Mouse (Mus musculus) frontal cortex, postnatal 14 days (tissue): ENCODE data around the gene Ppm1h.

Experiments used
- DNase-seq, 2 experiments: peaks; one replicate each; pipeline ENCODE4 v3.0.0; 2022; ENCODE audit warnings: low spot score in 2 of 2

Gene Ppm1h

GRCm38 (mm10) chr10:122857155-122857554, 178.6 kb downstream of the Ppm1h start:
- no peak for DNase-seq

GRCm38 (mm10) chr10:122858904-122859641, 180.5 kb downstream of the Ppm1h start:
- no peak for DNase-seq

GRCm38 (mm10) chr10:122859642-122859997, 181.1 kb downstream of the Ppm1h start:
- DNase-seq = no peak

- DNase-seq = no peak
These were observed 181.5 kb downstream of the Ppm1h start for GRCm38 (mm10) chr10:122860076-122860475.

- DNase-seq = no peak
These were observed 183.3 kb downstream of the Ppm1h start for GRCm38 (mm10) chr10:122861696-122862385.

GRCm38 (mm10) chr10:122862386-122863023, 183.9 kb downstream of the Ppm1h start:
- no peak for DNase-seq

GRCm38 (mm10) chr10:122869865-122870503, 191.4 kb downstream of the Ppm1h start:
- DNase-seq = no peak

GRCm38 (mm10) chr10:122870848-122871494, 192.4 kb downstream of the Ppm1h start:
- no peak for DNase-seq

- no peak for DNase-seq
These were observed 194.2 kb downstream of the Ppm1h start for GRCm38 (mm10) chr10:122872720-122873119.

- no peak for DNase-seq
These were observed 198.4 kb downstream of the Ppm1h start for GRCm38 (mm10) chr10:122876964-122877363.

- no peak for DNase-seq
These were observed 198.9 kb downstream of the Ppm1h start for GRCm38 (mm10) chr10:122877436-122877835.

GRCm38 (mm10) chr10:122881456-122881855, 202.9 kb downstream of the Ppm1h start:
- no peak for DNase-seq

GRCm38 (mm10) chr10:122882614-122883013, 204.1 kb downstream of the Ppm1h start:
- no peak for DNase-seq

GRCm38 (mm10) chr10:122883823-122884743, 205.5 kb downstream of the Ppm1h start:
- DNase-seq = peak; percentile 49 to 65

- no peak for DNase-seq
These were observed 206.7 kb downstream of the Ppm1h start for GRCm38 (mm10) chr10:122885301-122885700.

GRCm38 (mm10) chr10:122886055-122886915, 207.7 kb downstream of the Ppm1h start:
- DNase-seq = peak; percentile 34 to 42

- DNase-seq = no peak
These were observed 208.5 kb downstream of the Ppm1h start for GRCm38 (mm10) chr10:122886916-122887527.

- no peak for DNase-seq
These were observed 209.1 kb downstream of the Ppm1h start for GRCm38 (mm10) chr10:122887528-122888183.
